Mouse (Mus musculus) erythroblast, embryonic 14.5 days (primary cell): Measurements from ENCODE around the gene Stk4.

Source experiments
- GATA1 ChIP-seq: IDR thresholded peaks from 2 replicates; pipeline ENCODE4 v1.6.1; 2012; ENCODE audit warnings: low read length, inconsistent platforms, mixed read lengths
- TAL1 ChIP-seq: IDR thresholded peaks from 3 replicates; pipeline ENCODE4 v1.6.1; 2012; ENCODE audit warnings: low read length, inconsistent platforms, mixed read lengths

- no peak for TF ChIP-seq TAL1
- TF ChIP-seq GATA1 = no peak
Observed at GRCm38 (mm10) chr2:164195971-164196699, 126.0 kb downstream of the Stk4 start.
